Mouse (Mus musculus) MEL-GATA-1-ER (cell line): ENCODE measurements at regions not wholly inside any gene's neighbourhood (a gene's known extent, or its start where the extent isn't known, plus 50 kb on each side); places are given as distances from the start of the nearest gene placed in this dataset.

Experiments used
- DNase-seq: peaks from one replicate; pipeline ENCODE4 v3.0.0-alpha.2; 2012; ENCODE audit warnings: low read depth; ENCODE audit errors: extremely low read depth

GRCm38 (mm10) chr12:12578278-12578677 is 316.3 kb downstream of the Fam49a start:
- DNase-seq = no peak

- peak; percentile 98 for DNase-seq
Observed at GRCm38 (mm10) chr12:12570563-12571251, 308.8 kb downstream of the Fam49a start.

GRCm38 (mm10) chr12:12567734-12568104 is 305.8 kb downstream of the Fam49a start:
- DNase-seq = no peak

- DNase-seq = peak; percentile 57
Observed at GRCm38 (mm10) chr12:12567058-12567733, 305.3 kb downstream of the Fam49a start.

- no peak for DNase-seq
Observed at GRCm38 (mm10) chr12:12562267-12562666, 300.3 kb downstream of the Fam49a start.

- DNase-seq = no peak
Observed at GRCm38 (mm10) chr12:12551818-12552217, 289.9 kb downstream of the Fam49a start.

- no peak for DNase-seq
Observed at GRCm38 (mm10) chr12:12549649-12550048, 287.7 kb downstream of the Fam49a start.

- no peak for DNase-seq
Observed at GRCm38 (mm10) chr12:12548688-12549087, 286.7 kb downstream of the Fam49a start.

- DNase-seq = no peak
Observed at GRCm38 (mm10) chr12:12547477-12547876, 285.5 kb downstream of the Fam49a start.

GRCm38 (mm10) chr12:12546372-12547031 is 284.6 kb downstream of the Fam49a start:
- DNase-seq = no peak

GRCm38 (mm10) chr12:12541076-12542070 is 279.4 kb downstream of the Fam49a start:
- DNase-seq = no peak

GRCm38 (mm10) chr12:12539291-12539690 is 277.4 kb downstream of the Fam49a start:
- no peak for DNase-seq

GRCm38 (mm10) chr12:12534779-12535178 is 272.8 kb downstream of the Fam49a start:
- no peak for DNase-seq

- no peak for DNase-seq
Observed at GRCm38 (mm10) chr12:12530796-12531195, 268.9 kb downstream of the Fam49a start.

GRCm38 (mm10) chr12:12529541-12529940 is 267.6 kb downstream of the Fam49a start:
- no peak for DNase-seq

GRCm38 (mm10) chr12:12528478-12528981 is 266.6 kb downstream of the Fam49a start:
- no peak for DNase-seq

- no peak for DNase-seq
Observed at GRCm38 (mm10) chr12:12527766-12528477, 266.0 kb downstream of the Fam49a start.

GRCm38 (mm10) chr12:12527366-12527765 is 265.4 kb downstream of the Fam49a start:
- no peak for DNase-seq

GRCm38 (mm10) chr12:12520311-12520852 is 258.4 kb downstream of the Fam49a start:
- no peak for DNase-seq

GRCm38 (mm10) chr12:12518490-12519070 is 256.6 kb downstream of the Fam49a start:
- no peak for DNase-seq
